Mouse (Mus musculus) hindbrain, embryonic 11.5 days (tissue): ENCODE results near the gene Scfd2. TPM values are rescaled to one million over a fixed set of nuclear protein-coding genes. Genes with fewer than 3 reads are reported as not detected.

ENCODE experiments used
- ATAC-seq: fragments of 200-750 bp; cut with Nextera tagmentation; 2 replicates; pipeline ENCODE4 v1.8.0; 2017; ENCODE audit warnings: mild to moderate bottlenecking, moderate TSS enrichment, moderate library complexity; ENCODE audit not compliant: low FRiP score
- DNase-seq: peaks from one replicate; pipeline ENCODE4 v3.0.0-alpha.2; 2015; ENCODE audit warnings: low spot score
- H3K27ac ChIP-seq: fragments of 300-500 bp; sonication (generic); 2 replicates; pipeline ENCODE4 v1.5.1; 2014; ENCODE audit warnings: mild to moderate bottlenecking, low read depth, low read length
- H3K27me3 ChIP-seq: fragments of 300-500 bp; sonication (generic); 2 replicates; pipeline ENCODE4 v1.6.1; 2014; ENCODE audit warnings: mild to moderate bottlenecking, low read length, moderate library complexity, mixed read lengths; ENCODE audit not compliant: control insufficient read depth, insufficient read depth
- H3K36me3 ChIP-seq: fragments of 300-500 bp; sonication (generic); 2 replicates; pipeline ENCODE4 v1.6.1; 2014; ENCODE audit warnings: mild to moderate bottlenecking, low read length, moderate library complexity, mixed read lengths; ENCODE audit not compliant: control insufficient read depth, insufficient read depth
- H3K4me1 ChIP-seq: fragments of 300-500 bp; sonication (generic); replicated peaks from 2 replicates; pipeline ENCODE4 v1.6.1; 2014; ENCODE audit warnings: low read length, mixed read lengths; ENCODE audit not compliant: control insufficient read depth, insufficient read depth
- H3K4me2 ChIP-seq: fragments of 300-500 bp; sonication (generic); replicated peaks from 2 replicates; pipeline ENCODE4 v1.6.1; 2014; ENCODE audit warnings: mild to moderate bottlenecking, low read depth, low read length
- H3K4me3 ChIP-seq: fragments of 300-500 bp; sonication (generic); 2 replicates; pipeline ENCODE4 v1.5.1; 2014; ENCODE audit warnings: low read depth, low read length
- H3K9ac ChIP-seq: fragments of 300-500 bp; sonication (generic); 2 replicates; pipeline ENCODE4 v1.6.1; 2014; ENCODE audit warnings: low read depth, low read length
- H3K9me3 ChIP-seq: fragments of 300-500 bp; sonication (generic); 2 replicates; pipeline ENCODE4 v1.6.1; 2016; ENCODE audit warnings: low read length; ENCODE audit not compliant: control insufficient read depth
- WGBS: fragments of 180-500 bp; shearing (Covaris S2); extraction: QIAGEN DNeasy Blood & Tissue Kit; methylation state at CpG from one replicate; pipeline ENCODE4 v1.1.7; 2014; 5-methylcytosine and 5-hydroxymethylcytosine counted together
- polyA plus RNA-seq: library from polyadenylated mRNA; unstranded; fragments of >200 nt; fragmentation: Nextera tagmentation; extraction: Ambion mirVana; gene quantifications from 2 replicates; pipeline ENCODE4 v1.2.1, GENCODE M21; 2014

The Scfd2 gene
- polyA plus RNA-seq, 1 experiment from 2014 or later: 17.2 TPM

DNA sequence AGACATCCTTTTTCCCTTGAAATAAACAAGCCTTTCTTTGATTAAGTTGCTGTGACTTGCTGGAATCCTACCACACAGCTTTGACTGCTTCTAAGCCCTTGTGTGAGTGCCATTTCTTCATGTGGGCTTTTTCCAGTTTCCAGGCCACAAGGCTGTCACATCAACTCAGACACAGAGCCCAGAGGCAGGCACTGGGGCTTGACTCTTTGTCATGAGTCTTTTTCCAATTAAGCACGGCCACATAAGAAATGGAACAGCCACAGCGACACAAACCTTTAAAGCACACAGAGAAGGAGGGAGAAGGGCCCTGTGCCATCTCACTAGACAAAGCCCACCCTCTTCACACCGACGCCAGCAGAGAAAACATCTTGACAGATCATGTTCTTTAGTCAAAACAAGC, 313.0 kb downstream of the Scfd2 start:
- no peak overlapping the region for H3K9ac ChIP-seq
- no peaks in the 10 kb centered on the region for H3K27me3 ChIP-seq
- DNase-seq: no peak
- H3K9me3 ChIP-seq: no peaks in the 10 kb centered on the region
- no peak overlapping the region for H3K4me3 ChIP-seq
- peaks cover 7% of the 10 kb centered on the region for H3K4me1 ChIP-seq
- no peaks in the 10 kb centered on the region for H3K36me3 ChIP-seq
- H3K27ac ChIP-seq: no peak overlapping the region
- no peak overlapping the region for H3K4me2 ChIP-seq
- WGBS: 44% methylated on average over 4 of the region's 4 CpGs
- no peak for ATAC-seq

DNA sequence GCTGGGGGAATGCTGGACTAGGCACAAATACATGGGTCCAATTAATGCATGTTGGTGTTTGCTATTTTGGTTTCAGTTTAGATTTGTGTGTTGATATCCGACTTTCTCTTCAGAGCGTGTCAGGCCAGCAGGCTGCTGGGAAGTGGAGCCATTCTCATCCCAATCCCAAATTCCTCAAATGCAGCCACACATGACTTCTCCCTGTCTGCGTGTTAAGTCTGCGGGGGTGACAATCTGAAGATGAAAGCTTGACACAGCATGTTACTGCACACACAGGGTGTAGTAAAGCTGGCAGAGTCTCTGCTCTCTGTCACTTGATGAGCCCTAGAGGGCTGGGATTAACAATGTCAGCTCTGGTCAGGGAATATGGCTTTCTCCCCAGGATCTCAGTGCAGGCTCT, 316.4 kb downstream of the Scfd2 start:
- Histone ChIP-seq H3K36me3 (no peaks in the 10 kb centered on the region), H3K9me3 (no peaks in the 10 kb centered on the region), H3K27me3 (no peaks in the 10 kb centered on the region), H3K4me2 (0 out of 2 replicates have a peak overlapping the region, but pooled peaks have one; percentile 19), H3K27ac (0 out of 2 replicates have a peak overlapping the region, but pooled peaks have one; percentile 17), H3K9ac (peak overlapping the region; percentile 28; the same call in 1 of the 2 replicates), H3K4me1 (peaks cover 7% of the 10 kb centered on the region), H3K4me3 (no peak overlapping the region)
- ATAC-seq: peak; percentile 55
- no peak for DNase-seq
- WGBS: 17% methylated on average over 4 of the region's 4 CpGs

DNA sequence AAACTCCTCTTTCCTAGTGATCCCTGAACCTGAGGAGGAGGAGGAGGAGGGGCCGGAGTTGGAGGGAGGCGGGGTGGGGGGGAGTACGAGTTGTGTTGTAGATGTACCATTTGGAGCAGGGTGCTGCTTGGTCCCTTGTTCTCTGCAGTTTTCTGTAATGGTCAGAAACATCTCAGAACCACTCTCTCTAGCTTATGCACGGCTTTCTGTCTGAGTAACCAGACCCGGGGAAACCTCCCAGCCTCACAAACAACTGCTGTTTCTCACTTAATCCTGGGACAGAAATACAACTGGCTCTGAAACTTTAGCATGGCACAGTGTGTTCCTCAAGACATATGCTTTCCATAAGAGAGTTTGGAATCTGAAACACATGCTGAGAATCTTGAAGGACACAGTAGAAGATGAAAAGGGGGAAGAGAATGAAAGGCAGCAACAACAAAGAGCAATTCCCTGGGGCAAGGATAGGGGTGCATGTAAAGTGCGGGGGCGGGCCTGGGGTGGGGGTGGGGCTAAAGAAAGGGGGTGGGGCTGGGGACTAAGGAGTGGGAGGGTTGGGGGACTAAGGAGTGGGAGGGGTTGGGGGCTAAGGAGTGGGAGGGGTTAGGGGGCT, 317.0 kb downstream of the Scfd2 start:
- peak; percentile 52 for DNase-seq
- WGBS: 4% methylated on average over 7 of the region's 7 CpGs
- Histone ChIP-seq H3K4me1 (peaks cover 7% of the 10 kb centered on the region), H3K4me2 (0 out of 2 replicates have a peak overlapping the region, but pooled peaks have one; percentile 6), H3K9me3 (no peaks in the 10 kb centered on the region), H3K27me3 (no peaks in the 10 kb centered on the region), H3K9ac (no peak overlapping the region), H3K4me3 (no peak overlapping the region), H3K36me3 (no peaks in the 10 kb centered on the region), H3K27ac (peak overlapping the region; percentile 68)
- peak; percentile 50 for ATAC-seq

DNA sequence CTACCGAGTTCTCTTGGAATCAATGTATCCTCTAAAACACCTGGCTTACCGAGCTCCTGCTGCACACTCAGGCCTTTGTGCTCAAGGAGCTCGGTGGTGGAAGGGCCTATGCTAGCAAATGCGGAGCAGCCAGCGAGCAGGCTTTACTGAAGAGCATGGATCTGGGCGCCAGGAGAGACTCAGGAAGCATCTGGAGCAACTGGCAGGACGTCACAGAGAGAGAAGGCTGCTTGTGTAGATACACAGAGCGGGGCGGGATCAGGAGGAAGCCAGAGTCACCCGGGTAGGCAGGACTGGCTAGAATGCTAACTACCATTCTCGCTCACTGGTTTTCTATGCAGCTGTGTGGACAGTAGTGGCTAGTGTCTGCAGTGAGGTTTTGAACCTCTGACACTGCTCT, 320.2 kb downstream of the Scfd2 start:
- DNase-seq (no peak), ATAC-seq (no peak)
- Histone ChIP-seq H3K4me3 (no peak overlapping the region), H3K4me1 (peaks cover 7% of the 10 kb centered on the region; the same call in 1 of the 2 replicates), H3K9me3 (no peaks in the 10 kb centered on the region), H3K27ac (no peak overlapping the region), H3K27me3 (no peaks in the 10 kb centered on the region), H3K4me2 (no peak overlapping the region), H3K36me3 (no peaks in the 10 kb centered on the region), H3K9ac (no peak overlapping the region)
- WGBS: 79% methylated on average over 11 of the region's 11 CpGs

DNA sequence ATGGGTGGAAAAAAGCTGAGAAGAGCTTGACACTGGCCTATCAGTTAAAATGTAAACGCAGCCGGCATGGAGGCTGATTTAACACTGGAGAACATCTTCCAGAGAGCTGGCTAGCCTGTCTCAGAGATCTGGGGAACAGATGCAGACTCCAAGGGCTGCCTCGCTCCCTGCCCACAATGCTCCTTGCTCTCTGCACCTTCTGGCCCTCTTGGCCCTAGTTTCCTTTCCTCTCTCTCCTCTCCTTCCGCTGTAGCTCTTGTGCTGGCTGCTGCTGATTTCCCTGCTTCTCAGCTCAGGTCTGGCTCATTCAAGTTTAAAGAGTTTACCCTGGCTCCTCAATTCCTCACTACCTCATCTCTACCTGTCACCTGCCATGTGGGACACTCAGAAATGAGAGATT, 321.9 kb downstream of the Scfd2 start:
- Histone ChIP-seq H3K9me3 (no peaks in the 10 kb centered on the region), H3K36me3 (no peaks in the 10 kb centered on the region), H3K4me3 (no peak overlapping the region), H3K27me3 (no peaks in the 10 kb centered on the region), H3K4me1 (0 out of 2 replicates have a peak, but pooled peaks cover 3% of the 10 kb centered on the region), H3K27ac (no peak overlapping the region), H3K4me2 (no peak overlapping the region), H3K9ac (no peak overlapping the region)
- DNase-seq (no peak), ATAC-seq (no peak)
- 78% methylated on average over 4 of the region's 4 CpGs for WGBS

DNA sequence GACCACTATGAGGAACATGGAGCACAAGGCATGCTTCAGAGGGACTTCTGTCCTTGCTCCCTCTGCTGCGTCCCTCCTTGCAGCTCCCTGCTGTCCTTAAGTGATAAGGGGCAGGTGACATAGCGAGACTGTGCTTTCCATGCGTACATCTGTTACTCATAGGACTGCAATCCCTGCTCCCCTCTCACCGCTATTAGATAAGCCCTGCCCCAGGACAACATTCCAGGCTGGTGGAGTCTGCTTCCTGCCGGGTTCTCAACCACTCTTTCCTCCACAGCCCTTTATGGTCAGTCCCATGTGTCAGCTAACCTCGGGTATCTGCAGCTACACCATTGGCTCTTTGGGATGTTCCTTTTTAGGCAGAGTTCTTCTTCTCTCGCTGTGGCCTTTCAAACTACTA, 323.1 kb downstream of the Scfd2 start:
- no peaks in the 10 kb centered on the region for H3K9me3 ChIP-seq
- no peak overlapping the region for H3K4me2 ChIP-seq
- ATAC-seq: no peak
- WGBS: 66% methylated on average over 7 of the region's 7 CpGs
- H3K4me1 ChIP-seq: no peaks in the 10 kb centered on the region
- no peak overlapping the region for H3K27ac ChIP-seq
- H3K4me3 ChIP-seq: no peak overlapping the region
- H3K36me3 ChIP-seq: no peaks in the 10 kb centered on the region
- no peaks in the 10 kb centered on the region for H3K27me3 ChIP-seq
- H3K9ac ChIP-seq: no peak overlapping the region
- DNase-seq: no peak

DNA sequence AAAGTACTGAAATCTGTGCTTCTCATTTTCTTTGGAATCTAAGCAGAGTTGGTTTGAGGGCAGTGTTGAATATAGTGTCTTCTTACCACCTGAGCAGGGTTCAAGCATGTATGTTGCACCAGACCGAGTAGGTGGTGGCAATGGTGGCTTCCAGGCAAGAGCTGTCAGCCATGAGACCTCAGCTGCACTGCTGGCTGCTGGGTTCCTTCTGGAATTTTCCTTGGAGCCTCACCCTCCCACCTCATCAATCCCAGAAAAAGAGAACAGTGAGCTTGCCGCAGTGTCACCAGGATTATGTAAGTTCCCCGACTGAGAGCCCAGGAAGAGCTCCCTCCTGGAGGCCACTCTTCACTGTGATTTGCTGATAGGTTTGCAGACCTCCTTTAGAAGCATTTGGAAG, 324.4 kb downstream of the Scfd2 start:
- Histone ChIP-seq H3K4me1 (no peaks in the 10 kb centered on the region), H3K27me3 (no peaks in the 10 kb centered on the region), H3K36me3 (no peaks in the 10 kb centered on the region), H3K9ac (no peak overlapping the region), H3K4me2 (no peak overlapping the region), H3K27ac (no peak overlapping the region), H3K4me3 (no peak overlapping the region), H3K9me3 (no peaks in the 10 kb centered on the region)
- 83% methylated on average over 3 of the region's 3 CpGs for WGBS
- ATAC-seq (no peak), DNase-seq (no peak)

DNA sequence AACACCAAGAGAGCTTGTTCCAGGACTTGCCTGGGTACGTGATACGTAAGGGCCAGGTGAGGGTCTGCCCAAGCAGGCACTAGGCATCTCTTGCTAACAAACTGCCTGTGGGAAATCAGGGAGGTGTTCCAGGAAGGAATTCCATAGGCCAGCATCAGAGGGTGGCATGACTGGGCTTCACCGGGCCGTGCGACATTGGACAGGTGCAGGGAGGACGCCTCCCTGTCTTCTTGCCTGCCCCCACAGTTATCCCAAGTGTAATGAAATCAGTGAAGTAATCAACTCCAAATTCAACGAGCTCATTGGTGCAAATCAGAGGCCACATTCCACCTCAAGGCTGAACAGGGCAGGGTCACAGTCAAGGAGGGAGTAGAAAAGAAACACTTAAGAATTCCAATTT, 324.9 kb downstream of the Scfd2 start:
- Histone ChIP-seq H3K27me3 (no peaks in the 10 kb centered on the region), H3K4me3 (no peak overlapping the region), H3K9me3 (no peaks in the 10 kb centered on the region), H3K4me2 (no peak overlapping the region), H3K27ac (no peak overlapping the region), H3K4me1 (no peaks in the 10 kb centered on the region), H3K9ac (no peak overlapping the region), H3K36me3 (no peaks in the 10 kb centered on the region)
- DNase-seq: no peak
- ATAC-seq: no peak
- WGBS: 85% methylated on average over 7 of the region's 7 CpGs

DNA sequence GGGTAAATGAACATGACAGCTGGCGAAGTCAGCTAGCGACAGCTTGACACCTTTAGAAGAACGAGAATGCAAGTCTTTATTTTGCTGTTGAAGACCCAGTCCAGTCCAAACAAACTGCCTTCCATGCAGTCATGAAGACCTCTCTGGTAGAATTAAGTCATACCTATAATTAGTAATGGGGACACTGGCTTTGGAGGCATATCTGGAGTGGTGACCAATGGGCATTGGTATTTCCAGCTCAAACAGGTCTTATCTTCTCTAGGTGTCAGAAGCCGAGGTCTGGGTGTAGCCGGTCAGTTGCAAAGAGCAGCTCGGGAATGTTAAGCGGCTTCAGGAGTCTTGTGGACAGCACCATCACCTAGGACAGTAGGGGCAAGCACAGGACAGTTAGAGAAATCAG, 325.5 kb downstream of the Scfd2 start:
- Histone ChIP-seq H3K27me3 (no peaks in the 10 kb centered on the region), H3K4me2 (no peak overlapping the region), H3K9me3 (no peaks in the 10 kb centered on the region), H3K27ac (no peak overlapping the region), H3K4me1 (no peaks in the 10 kb centered on the region), H3K4me3 (no peak overlapping the region), H3K36me3 (no peaks in the 10 kb centered on the region), H3K9ac (no peak overlapping the region)
- ATAC-seq (no peak), DNase-seq (no peak)
- WGBS: 85% methylated on average over 7 of the region's 7 CpGs
